In the genomic region with DNA sequence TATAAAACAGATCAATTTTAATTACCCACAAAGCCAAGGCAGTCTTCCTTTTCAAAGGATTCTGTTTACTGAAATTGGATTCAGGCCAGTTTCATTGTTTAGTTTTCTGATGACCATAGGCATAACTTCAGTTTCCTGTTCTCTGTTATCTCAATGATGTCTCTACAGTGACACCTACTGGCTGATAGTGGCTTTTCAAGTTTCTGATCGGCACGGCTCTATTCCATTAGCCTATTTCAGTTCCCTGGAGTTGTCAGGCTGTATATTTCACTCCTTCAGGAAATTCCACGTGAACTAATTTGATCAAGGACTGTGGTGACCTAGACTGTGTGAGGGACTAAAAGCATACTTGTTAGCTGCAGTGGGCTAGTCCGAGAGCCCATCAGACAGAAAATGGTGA, we compare ENCODE assay signal across 9 mouse cellular contexts. TPM values are rescaled to one million over a fixed set of nuclear protein-coding genes. Genes with fewer than 3 reads are reported as not detected.
DNase-seq lines count a peak whose midpoint lies in the region; ATAC-seq and TF ChIP-seq lines count a peak whose summit lies in the region.
"Had no signal": no experiment of that assay in that cellular context is flagged by ENCODE, and none has a peak within 500 bp of the region (broad histone marks: within the 10 kb centered on the region; RNA-seq: fewer than 3 reads in every experiment).

No protein-coding gene starts in this region.

- no peaks in the 10 kb centered on the region for H3K27me3 ChIP-seq in kidney, postnatal 0 days (ENCODE audit: insufficient read depth, low read length)

- no peak overlapping the region for H3K9ac ChIP-seq in ES-E14 (ENCODE audit: insufficient read depth, low read depth, low read length, poor library complexity, severe bottlenecking)
- H3K9ac ChIP-seq in kidney, postnatal 0 days (ENCODE audit: low read depth, low read length), result no peak overlapping the region

- in situ Hi-C loops in ES-E14 (cut with MboI; ENCODE audit: low sequenced_read_pairs in 2 of 2, unreplicated experiment in 2 of 2), result loop anchor here in 1 of 2 experiments (25.0 kb wide), 1 partner anchor 326 kb away; the partner anchor contains the start of gene Sh3kbp1

- TF ChIP-seq CTCF in kidney, postnatal 0 days (IDR thresholded peaks at IDR 0.05; ENCODE audit: low read depth), result peak; percentile 76
- TF ChIP-seq CTCF in lung, adult 2 months (IDR thresholded peaks at IDR 0.05; ENCODE audit: insufficient read depth, low read length), result no peak

- 33% methylated on average over 4 of the region's 4 CpGs for WGBS in kidney, postnatal 0 days
- 38% methylated on average over 4 of the region's 4 CpGs for WGBS in lung, adult 2 months

- DNase-seq in 416B (ENCODE audit: low read depth) (peak; percentile 72), ES-E14 (ENCODE audit: low read depth, low spot score) (peak; percentile 41)
- DNase-seq in cerebellum, adult 18-20 months, result peak; percentile 62 to 65
- peak; percentile 16 to 27 for DNase-seq in frontal cortex, postnatal 10 days (ENCODE audit: low spot score in 2 of 2)
- DNase-seq in kidney, postnatal 0 days (ENCODE audit: low spot score), result peak; percentile 72
- DNase-seq in lung, adult 2 months, result peak; percentile 12
- peak; percentile 41 for DNase-seq in retina, adult 2 months (ENCODE audit: low read depth, low spot score)

- no peak overlapping the region for H3K4me2 ChIP-seq in kidney, postnatal 0 days (ENCODE audit: low read length)

- no peaks in the 10 kb centered on the region for H3K36me3 ChIP-seq in ES-E14 (ENCODE audit: control insufficient read depth, insufficient read depth, low read length, poor library complexity, severe bottlenecking)
- H3K36me3 ChIP-seq in kidney, postnatal 0 days (ENCODE audit: insufficient read depth, low read length), result no peaks in the 10 kb centered on the region

- TF ChIP-seq POLR2A in lung, adult 2 months (IDR thresholded peaks at IDR 0.05; ENCODE audit: borderline replicate concordance, extremely low read depth, low read depth, low read length), result no peak

- H3K4me1 ChIP-seq in ES-E14 (ENCODE audit: control insufficient read depth in 2 of 2, insufficient read depth in 2 of 2, low read length in 2 of 2, poor library complexity in 1 of 2), result no peaks in the 10 kb centered on the region
- no peaks in the 10 kb centered on the region for H3K4me1 ChIP-seq in kidney, postnatal 0 days (replicated peaks; ENCODE audit: insufficient read depth, low read length)
- H3K4me1 ChIP-seq in lung, adult 2 months (ENCODE audit: control insufficient read depth, insufficient read depth, low read length), result no peaks in the 10 kb centered on the region

- no peak overlapping the region for H3K27ac ChIP-seq in ES-E14 (ENCODE audit: insufficient read depth, low read depth, low read length, poor library complexity, severe bottlenecking)
- H3K27ac ChIP-seq in kidney, postnatal 0 days, result no peak overlapping the region

- H3K9me3 ChIP-seq in ES-E14 (ENCODE audit: control insufficient read depth, insufficient read depth, low read depth, low read length), result no peaks in the 10 kb centered on the region
- H3K9me3 ChIP-seq in kidney, postnatal 0 days (replicated peaks; ENCODE audit: low read length), result no peaks in the 10 kb centered on the region

- H3K4me3 ChIP-seq in ES-E14 (ENCODE audit: insufficient read depth in 1 of 2, low read depth in 1 of 2, low read length in 2 of 2, poor library complexity in 1 of 2, severe bottlenecking in 1 of 2), result no peak overlapping the region
- no peak overlapping the region for H3K4me3 ChIP-seq in kidney, postnatal 0 days (replicated peaks; ENCODE audit: low read depth, low read length)
- H3K4me3 ChIP-seq in lung, adult 2 months (replicated peaks; ENCODE audit: extremely low read depth, low read depth, low read length), result no peak overlapping the region
- H3K4me3 ChIP-seq: erythroblast, embryonic 14.5 days had no signal

- ATAC-seq in kidney, postnatal 0 days (replicated peaks; ENCODE audit: low FRiP score, low read depth), result no peak
- ATAC-seq in activated CD4-positive, CD25-positive, alpha-beta regulatory T cell, adult 4 months, result no peak

TF ChIP-seq in ES-E14, 5 proteins besides CTCF, POLR2A, EP300 and RAD21:
- TF ChIP-seq HCFC1 (IDR thresholded peaks at IDR 0.05; ENCODE audit: borderline replicate concordance, insufficient read depth, low read length), result no peak
- no peak for TF ChIP-seq MAFK (IDR thresholded peaks at IDR 0.05; ENCODE audit: insufficient read depth, low read depth, low read length)
- no peak for TF ChIP-seq CHD2 (IDR thresholded peaks at IDR 0.05; ENCODE audit: low read depth, low read length)
- TF ChIP-seq ZNF384 (IDR thresholded peaks at IDR 0.05; ENCODE audit: low read depth, low read length), result no peak
- TF ChIP-seq ZC3H11A (IDR thresholded peaks at IDR 0.05; ENCODE audit: borderline replicate concordance, low read depth, low read length), result 0 out of 2 replicates have a peak, but pooled peaks have one; percentile 25

RNA-seq across cellular contexts. Expression of gene Map3k15, which starts 25.0 kb away (rescaled TPM):
- 4.5 and 6.0 TPM in 2 replicates for total RNA-seq in ES-E14 (2012; rRNA removed)
- polyA plus RNA-seq in kidney, postnatal 0 days (2015; fragmentation: Nextera tagmentation; extraction: Ambion mirVana), result 0.82 and 0.95 TPM in 2 replicates
- polyA plus RNA-seq in lung, adult 2 months (2012; rRNA removed), result 0.77 and 1.2 TPM in 2 replicates
- 1 to 10 TPM in 1 of 2 experiments, under 1 TPM in 1; 0.71 to 1.0 TPM for polyA plus RNA-seq in activated CD4-positive, CD25-positive, alpha-beta regulatory T cell, adult 4 months (2017; shearing (Covaris generic))
- polyA plus RNA-seq: erythroblast, embryonic 14.5 days had no signal

Comparison
In these comparisons a context has a peak if more than half of its experiments do, and no peak if none do; other contexts are left out.
1. DNase-seq: peak in every context shown above with its lines; median percentile 72 in 416B; 72 in kidney, postnatal 0 days; 64 in cerebellum, adult 18-20 months; 41 in ES-E14; 41 in retina, adult 2 months; 22 in frontal cortex, postnatal 10 days; 12 in lung, adult 2 months.